Mouse (Mus musculus): ENCODE measurements around the gene Ppp2r5e. TPM values are rescaled to one million over a fixed set of nuclear protein-coding genes. Genes with fewer than 3 reads are reported as not detected.

Gene Ppp2r5e
- polyA plus RNA-seq (2015; fragmentation: Nextera tagmentation; extraction: Ambion mirVana), result 21.8 and 24.0 TPM in 2 replicates

DNA sequence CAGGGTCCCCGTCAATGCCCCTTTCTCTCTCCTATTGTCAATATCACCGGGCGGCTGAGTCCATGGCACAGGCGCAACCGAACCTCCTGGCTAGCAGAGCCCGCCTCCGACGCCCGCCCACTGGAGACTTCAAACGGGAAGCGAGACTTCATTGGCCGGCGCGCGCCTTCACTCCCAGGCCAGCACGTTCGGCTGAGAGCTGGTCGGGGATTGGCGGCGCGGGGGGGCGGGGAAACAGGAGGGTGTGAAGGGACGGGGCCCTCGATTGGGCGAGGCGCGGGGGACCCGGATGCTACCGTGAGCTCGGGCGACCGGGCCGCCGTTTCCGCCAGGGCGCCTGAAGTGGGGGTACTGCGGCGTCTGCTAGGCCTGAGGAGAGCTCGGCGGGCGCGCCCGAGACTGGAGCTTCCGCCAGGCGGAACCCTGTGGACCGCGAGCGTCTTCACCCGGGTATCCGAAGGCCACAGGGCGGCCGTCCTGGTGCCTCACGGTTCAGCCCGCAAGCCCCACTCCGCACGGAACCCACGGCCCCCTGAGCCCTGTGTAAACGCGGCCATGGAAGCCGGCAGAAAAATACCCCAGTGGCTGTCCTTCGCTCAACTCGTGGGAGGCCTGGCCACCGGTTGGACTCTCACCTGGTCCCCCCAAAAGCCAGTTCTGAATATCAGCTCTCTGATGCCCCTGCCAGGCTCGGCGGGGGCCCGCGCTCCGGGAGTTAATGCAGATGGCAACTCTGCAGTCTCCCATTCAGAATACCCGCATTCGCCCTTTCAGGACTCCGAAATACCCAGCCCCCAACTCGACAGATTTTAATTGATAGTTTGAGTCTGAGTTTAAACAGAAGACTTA, at the start of gene Ppp2r5e:
Gene Ppp2r5e, minus strand, starts transcription at position 92 of the 849 bp plus-strand sequence.
- peaks cover 17% of the 10 kb centered on the region for H3K36me3 ChIP-seq (ENCODE audit: poor library complexity, severe bottlenecking)
- under 1% methylated on average over 72 of the region's 72 CpGs for WGBS
- ATAC-seq, result peak; percentile 99
- H3K4me2 ChIP-seq, result peak within 1 kb of the TSS; percentile 83
- peak within 1 kb of the TSS; percentile 98 for H3K27ac ChIP-seq
- peak within 1 kb of the TSS; percentile 99 for H3K9ac ChIP-seq
- H3K9me3 ChIP-seq (replicated peaks), result no peaks in the 10 kb centered on the region
- H3K4me3 ChIP-seq, result peak within 1 kb of the TSS; percentile 100
- no peaks in the 10 kb centered on the region for H3K27me3 ChIP-seq
- H3K4me1 ChIP-seq, result peaks cover 20% of the 10 kb centered on the region

DNA sequence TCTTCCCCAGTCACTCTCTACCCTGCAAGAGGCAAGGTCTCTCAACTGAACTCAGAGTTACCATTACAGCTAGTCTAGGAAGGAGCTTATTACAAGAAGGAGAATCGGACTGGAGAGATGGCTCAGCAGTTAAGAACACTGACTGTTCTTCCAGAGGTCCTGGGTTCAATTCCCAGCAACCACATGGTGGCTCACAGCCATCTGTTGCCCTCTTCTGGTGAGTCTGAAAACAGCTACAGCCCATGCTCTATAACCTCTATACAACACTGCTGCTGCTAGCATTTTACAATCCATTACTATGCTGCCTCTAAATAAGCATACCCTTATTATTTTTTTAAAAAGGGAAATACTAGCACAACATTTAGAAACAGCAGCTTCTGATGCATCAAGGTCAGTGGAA, 49.7 kb upstream of the Ppp2r5e start:
- Histone ChIP-seq H3K4me1 (peaks cover 16% of the 10 kb centered on the region), H3K27ac (no peak overlapping the region), H3K9ac (no peak overlapping the region), H3K4me3 (no peak overlapping the region), H3K4me2 (no peak overlapping the region), H3K9me3 (replicated peaks) (no peaks in the 10 kb centered on the region), H3K27me3 (no peaks in the 10 kb centered on the region), H3K36me3 (ENCODE audit: poor library complexity, severe bottlenecking) (no peaks in the 10 kb centered on the region)
- 80% methylated on average over 1 of the region's 1 CpGs for WGBS
- ATAC-seq, result no peak

DNA sequence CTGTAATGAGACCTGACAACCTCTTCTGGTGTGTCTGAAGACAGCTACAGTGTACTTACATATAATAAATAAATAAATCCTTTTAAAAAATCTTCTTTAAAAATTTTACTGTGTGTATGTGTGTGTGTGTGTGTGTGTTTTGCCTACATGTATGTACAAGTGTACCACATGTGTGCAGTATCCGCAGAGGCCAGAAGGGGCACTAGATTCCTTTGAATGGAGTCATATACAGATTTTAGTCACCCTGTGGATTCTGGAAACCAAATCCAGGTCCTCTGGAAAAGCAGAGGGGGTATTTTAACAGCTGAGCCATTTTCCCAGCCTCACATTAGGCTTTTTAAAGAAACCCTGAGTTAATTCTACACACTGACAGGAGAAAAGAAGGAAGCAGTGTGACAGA, 45.7 kb upstream of the Ppp2r5e start:
- Histone ChIP-seq H3K27ac (no peak overlapping the region), H3K36me3 (ENCODE audit: poor library complexity, severe bottlenecking) (no peaks in the 10 kb centered on the region), H3K27me3 (no peaks in the 10 kb centered on the region), H3K4me1 (no peaks in the 10 kb centered on the region), H3K4me2 (no peak overlapping the region), H3K4me3 (no peak overlapping the region), H3K9ac (no peak overlapping the region), H3K9me3 (replicated peaks) (no peaks in the 10 kb centered on the region)
- ATAC-seq, result no peak
- 95% methylated on average over 1 of the region's 1 CpGs for WGBS

DNA sequence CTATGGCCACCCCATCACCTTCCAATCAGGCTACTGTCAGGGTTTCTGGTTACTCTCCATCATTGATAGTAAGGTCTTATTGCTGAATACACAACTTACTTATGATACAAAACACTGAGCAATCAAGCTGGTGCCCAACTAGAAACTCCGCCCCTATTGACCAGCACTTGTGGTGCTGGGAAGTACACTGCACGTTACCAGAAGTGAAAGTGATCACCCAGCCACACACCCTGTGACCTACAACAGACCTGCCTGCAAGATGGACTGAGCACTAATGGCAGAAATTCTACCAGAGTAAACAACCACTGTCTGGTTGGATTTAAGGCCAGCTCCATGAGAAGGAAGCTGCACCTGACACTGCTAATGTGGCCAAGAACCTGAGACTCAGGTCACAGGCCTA, 42.3 kb upstream of the Ppp2r5e start:
- H3K4me2 ChIP-seq, result no peak overlapping the region
- no peaks in the 10 kb centered on the region for H3K9me3 ChIP-seq (replicated peaks)
- no peak overlapping the region for H3K9ac ChIP-seq
- no peaks in the 10 kb centered on the region for H3K4me1 ChIP-seq
- H3K4me3 ChIP-seq, result no peak overlapping the region
- ATAC-seq, result no peak
- no peaks in the 10 kb centered on the region for H3K27me3 ChIP-seq
- H3K36me3 ChIP-seq (ENCODE audit: poor library complexity, severe bottlenecking), result no peaks in the 10 kb centered on the region
- H3K27ac ChIP-seq, result no peak overlapping the region
- 93% methylated on average over 2 of the region's 2 CpGs for WGBS

DNA sequence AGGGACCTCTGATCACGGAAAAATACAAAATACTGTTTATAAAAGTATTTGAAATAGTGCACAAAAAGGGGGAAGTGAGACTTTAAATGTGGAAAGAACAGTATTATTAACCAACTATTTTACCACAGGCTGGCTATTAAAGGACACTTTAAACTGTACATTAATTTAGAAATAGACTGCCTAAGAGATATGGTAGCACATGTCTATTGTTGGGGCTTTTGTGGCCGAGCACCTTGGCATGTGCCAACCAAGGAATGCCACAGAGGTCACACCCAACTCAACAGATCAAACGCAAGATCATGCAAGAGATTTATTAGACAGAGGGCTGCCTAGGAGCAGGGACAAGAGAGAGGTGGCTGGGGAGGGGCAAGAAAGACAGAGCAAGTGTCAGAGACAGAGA, 41.1 kb upstream of the Ppp2r5e start:
- Histone ChIP-seq H3K4me3 (no peak overlapping the region), H3K27ac (no peak overlapping the region), H3K9me3 (replicated peaks) (no peaks in the 10 kb centered on the region), H3K36me3 (ENCODE audit: poor library complexity, severe bottlenecking) (peaks cover 10% of the 10 kb centered on the region), H3K9ac (no peak overlapping the region), H3K4me1 (no peaks in the 10 kb centered on the region), H3K27me3 (no peaks in the 10 kb centered on the region), H3K4me2 (no peak overlapping the region)
- ATAC-seq, result no peak
- WGBS, result 89% methylated on average over 3 of the region's 3 CpGs

DNA sequence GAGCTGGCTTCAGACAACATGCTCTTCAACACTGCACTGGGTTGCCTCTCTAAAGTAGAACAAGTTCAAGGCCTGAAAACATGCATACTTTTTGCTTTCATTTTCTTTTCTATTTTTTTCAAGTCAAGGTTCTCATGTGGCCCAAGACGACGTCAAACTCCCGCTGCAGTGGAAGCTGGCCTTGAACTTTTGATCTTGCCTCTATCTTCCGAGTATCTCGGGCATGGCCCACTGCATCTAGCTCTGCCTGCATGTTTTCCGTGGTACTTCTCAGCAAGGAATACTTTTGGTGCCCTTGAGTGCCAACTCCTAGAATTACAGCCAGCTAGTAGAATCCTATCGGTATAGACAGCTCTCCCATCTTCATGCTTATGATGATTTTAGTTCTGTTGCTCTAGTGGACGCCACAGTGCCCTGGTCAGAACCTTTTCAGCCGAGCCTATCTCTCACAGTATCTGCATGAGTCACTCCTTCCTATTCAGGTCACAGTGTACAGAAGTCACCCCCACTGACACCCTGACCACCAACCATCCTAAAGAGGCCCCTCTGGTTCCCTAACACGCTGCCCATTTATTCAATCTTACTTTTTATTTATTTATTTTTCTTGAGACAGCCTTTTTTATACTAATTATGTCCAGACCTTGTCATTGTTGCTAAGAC, 39.9 kb upstream of the Ppp2r5e start:
- Histone ChIP-seq H3K4me2 (no peak overlapping the region), H3K4me3 (no peak overlapping the region), H3K9ac (no peak overlapping the region), H3K36me3 (ENCODE audit: poor library complexity, severe bottlenecking) (peaks cover 11% of the 10 kb centered on the region), H3K27ac (no peak overlapping the region), H3K9me3 (replicated peaks) (no peaks in the 10 kb centered on the region), H3K4me1 (no peaks in the 10 kb centered on the region), H3K27me3 (no peaks in the 10 kb centered on the region)
- 93% methylated on average over 10 of the region's 10 CpGs for WGBS
- ATAC-seq, result no peak

DNA sequence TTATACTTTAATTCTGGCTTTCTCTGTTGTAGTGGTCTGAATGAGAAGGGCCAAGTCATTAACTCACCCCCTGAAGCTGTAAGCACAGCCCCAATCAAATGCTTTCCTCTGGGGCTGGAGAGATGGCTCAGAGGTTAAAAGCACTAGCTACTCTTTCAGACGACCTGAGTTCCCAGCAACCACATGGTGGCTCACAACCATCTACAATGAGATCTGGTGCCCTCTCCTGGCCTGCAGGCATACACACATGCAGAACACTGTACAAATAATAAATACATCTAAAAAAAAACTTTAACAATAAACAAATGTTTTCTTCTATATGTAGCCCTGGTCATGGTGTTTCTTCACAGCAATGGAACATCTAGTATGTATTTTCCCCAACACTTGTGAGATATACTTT, 33.6 kb upstream of the Ppp2r5e start:
- WGBS, result 38% methylated on average over 1 of the region's 1 CpGs
- H3K9me3 ChIP-seq (replicated peaks), result no peaks in the 10 kb centered on the region
- H3K27ac ChIP-seq, result no peak overlapping the region
- no peak for ATAC-seq
- H3K4me2 ChIP-seq, result no peak overlapping the region
- H3K4me3 ChIP-seq, result no peak overlapping the region
- no peaks in the 10 kb centered on the region for H3K4me1 ChIP-seq
- H3K27me3 ChIP-seq, result no peaks in the 10 kb centered on the region
- no peak overlapping the region for H3K9ac ChIP-seq
- peaks cover 11% of the 10 kb centered on the region for H3K36me3 ChIP-seq (ENCODE audit: poor library complexity, severe bottlenecking)

DNA sequence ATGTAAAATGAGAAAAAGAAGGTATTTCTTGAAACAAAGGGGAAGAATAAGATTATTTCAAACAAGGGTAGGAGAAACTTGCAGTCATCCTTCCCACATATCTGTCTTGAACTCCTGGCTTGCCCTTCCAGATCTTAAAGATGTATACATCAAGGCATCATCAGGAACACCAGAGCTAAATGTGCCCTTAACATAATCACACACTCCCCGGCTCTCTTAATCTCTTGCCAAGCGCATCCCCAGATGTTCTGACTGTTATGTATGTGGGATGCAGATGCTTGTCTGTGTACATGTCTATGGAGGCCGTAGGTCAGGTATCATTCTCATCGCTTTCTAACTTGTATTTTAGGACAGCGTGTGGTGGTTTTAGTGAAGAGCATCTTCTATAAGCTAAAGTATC, 27.2 kb upstream of the Ppp2r5e start:
- Histone ChIP-seq H3K9ac (no peak overlapping the region), H3K4me1 (no peaks in the 10 kb centered on the region), H3K36me3 (ENCODE audit: poor library complexity, severe bottlenecking) (no peaks in the 10 kb centered on the region), H3K9me3 (replicated peaks) (no peaks in the 10 kb centered on the region; the same call in 1 of the 2 replicates), H3K4me3 (no peak overlapping the region), H3K27me3 (no peaks in the 10 kb centered on the region), H3K27ac (no peak overlapping the region), H3K4me2 (no peak overlapping the region)
- WGBS, result 95% methylated on average over 5 of the region's 5 CpGs
- no peak for ATAC-seq

DNA sequence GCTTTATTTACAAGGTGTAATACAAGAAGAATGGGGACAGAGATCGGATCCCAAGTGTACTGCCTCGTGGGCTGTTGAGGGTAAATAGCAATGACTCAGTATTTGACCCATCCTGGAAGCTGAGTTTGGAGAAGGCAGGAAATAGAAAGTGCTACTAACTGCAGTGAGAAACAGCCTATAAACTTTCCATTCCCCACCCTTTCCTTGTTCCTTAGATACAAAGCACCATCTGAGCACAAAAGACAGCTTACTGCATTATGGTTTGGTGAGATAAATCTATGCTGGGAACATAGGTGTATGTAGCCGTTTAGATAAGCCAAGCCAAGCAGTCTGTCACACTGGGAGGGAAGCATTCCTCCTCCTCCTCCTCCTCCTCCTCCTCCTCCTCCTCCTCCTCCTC, 26.8 kb upstream of the Ppp2r5e start:
- no peak for ATAC-seq
- no peaks in the 10 kb centered on the region; the same call in 1 of the 2 replicates for H3K9me3 ChIP-seq (replicated peaks)
- no peak overlapping the region for H3K4me3 ChIP-seq
- WGBS, result 84% methylated on average over 3 of the region's 3 CpGs
- no peak overlapping the region for H3K9ac ChIP-seq
- no peaks in the 10 kb centered on the region for H3K36me3 ChIP-seq (ENCODE audit: poor library complexity, severe bottlenecking)
- H3K4me2 ChIP-seq, result no peak overlapping the region
- no peaks in the 10 kb centered on the region for H3K27me3 ChIP-seq
- no peaks in the 10 kb centered on the region for H3K4me1 ChIP-seq
- no peak overlapping the region for H3K27ac ChIP-seq

DNA sequence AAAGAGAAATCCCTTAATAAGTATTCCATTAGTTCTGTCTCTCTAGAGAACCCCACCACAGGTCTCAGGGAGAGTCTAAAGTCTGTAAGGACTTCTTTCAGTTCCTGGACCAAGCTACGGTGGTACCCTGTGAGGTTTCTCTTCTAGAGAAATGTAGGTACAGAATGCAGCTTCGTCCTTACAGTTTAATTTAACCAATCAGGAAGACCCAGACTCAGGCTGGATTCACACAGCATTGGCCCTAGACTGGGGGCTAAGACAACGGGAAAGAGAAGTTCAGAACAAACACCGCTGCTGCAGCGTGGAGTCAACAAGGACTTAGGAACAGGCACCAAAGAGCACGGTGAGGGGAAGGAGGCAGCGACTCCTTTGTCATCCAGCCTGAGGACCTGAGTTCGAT, 20.8 kb upstream of the Ppp2r5e start:
- Histone ChIP-seq H3K4me2 (no peak overlapping the region), H3K4me3 (no peak overlapping the region), H3K36me3 (ENCODE audit: poor library complexity, severe bottlenecking) (no peaks in the 10 kb centered on the region), H3K27ac (no peak overlapping the region), H3K9ac (no peak overlapping the region), H3K4me1 (no peaks in the 10 kb centered on the region), H3K9me3 (replicated peaks) (no peaks in the 10 kb centered on the region; the same call in 1 of the 2 replicates), H3K27me3 (0 out of 2 replicates have a peak, but pooled peaks cover 3% of the 10 kb centered on the region)
- WGBS, result 63% methylated on average over 8 of the region's 8 CpGs
- ATAC-seq, result no peak

DNA sequence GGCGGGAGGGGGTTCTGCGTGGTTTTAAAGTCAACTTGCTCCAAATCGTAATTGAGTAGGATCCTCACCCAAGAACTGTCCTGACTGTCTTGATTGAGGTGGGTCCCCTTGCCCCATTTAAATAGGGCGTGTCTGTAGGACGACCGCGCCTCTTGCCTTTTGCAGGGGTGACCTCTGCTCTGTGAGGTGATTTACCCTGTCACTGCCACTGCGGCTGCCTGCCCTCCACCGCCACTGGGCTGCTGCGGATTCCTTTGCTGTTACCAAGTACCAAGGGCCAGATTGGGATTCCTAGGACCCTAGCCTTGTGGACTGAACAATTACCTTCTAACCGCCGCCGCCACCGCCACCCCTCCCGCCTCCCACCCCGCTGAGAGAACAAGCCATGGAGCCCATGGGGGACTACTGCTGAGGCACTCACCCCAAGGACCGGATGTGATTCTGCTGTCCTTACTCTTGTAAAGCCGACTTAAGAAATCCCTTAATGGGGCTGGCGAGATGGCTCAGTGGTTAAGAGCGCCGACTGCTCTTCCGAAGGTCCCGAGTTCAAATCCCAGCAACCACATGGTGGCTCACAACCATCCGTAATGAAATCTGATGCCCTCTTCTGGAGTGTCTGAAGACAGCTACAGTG, 20.2 kb upstream of the Ppp2r5e start:
- no peaks in the 10 kb centered on the region for H3K4me1 ChIP-seq
- H3K27ac ChIP-seq, result no peak overlapping the region
- no peak for ATAC-seq
- no peak overlapping the region for H3K4me3 ChIP-seq
- no peak overlapping the region for H3K9ac ChIP-seq
- H3K4me2 ChIP-seq, result peak overlapping the region; percentile 33; the same call in 1 of the 2 replicates
- no peaks in the 10 kb centered on the region for H3K36me3 ChIP-seq (ENCODE audit: poor library complexity, severe bottlenecking)
- 0 out of 2 replicates have a peak, but pooled peaks cover 3% of the 10 kb centered on the region for H3K27me3 ChIP-seq
- 10% methylated on average over 24 of the region's 24 CpGs for WGBS
- no peaks in the 10 kb centered on the region for H3K9me3 ChIP-seq (replicated peaks)

DNA sequence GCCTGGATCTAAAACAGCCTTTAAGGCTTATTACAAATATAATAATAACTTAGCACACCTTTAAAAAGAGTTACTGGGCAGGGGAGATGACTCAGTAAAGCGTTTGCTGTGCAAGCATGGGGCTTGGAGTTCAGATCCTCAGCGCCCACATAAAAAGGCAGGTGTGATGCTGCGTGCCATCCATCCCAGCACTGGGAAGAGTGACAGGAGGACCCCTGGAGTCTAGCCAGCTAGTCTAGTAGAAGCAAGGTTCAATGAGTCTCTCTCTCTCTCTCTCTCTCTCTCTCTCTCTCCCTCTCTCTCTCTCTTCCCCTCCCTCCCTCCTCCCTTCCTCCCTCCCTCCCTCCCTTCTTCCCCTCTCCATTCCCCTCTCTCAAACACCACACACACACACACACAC, 19.5 kb upstream of the Ppp2r5e start:
- no peaks in the 10 kb centered on the region for H3K36me3 ChIP-seq (ENCODE audit: poor library complexity, severe bottlenecking)
- no peak overlapping the region for H3K4me2 ChIP-seq
- 0 out of 2 replicates have a peak, but pooled peaks cover 3% of the 10 kb centered on the region for H3K27me3 ChIP-seq
- no peak overlapping the region for H3K27ac ChIP-seq
- ATAC-seq, result no peak
- 45% methylated on average over 3 of the region's 3 CpGs for WGBS
- no peak overlapping the region for H3K4me3 ChIP-seq
- no peaks in the 10 kb centered on the region for H3K4me1 ChIP-seq
- no peak overlapping the region for H3K9ac ChIP-seq
- H3K9me3 ChIP-seq (replicated peaks), result no peaks in the 10 kb centered on the region

Data from forebrain, embryonic 13.5 days (tissue).